Mouse (Mus musculus) left cerebral cortex, postnatal 4 days (tissue): Measurements from ENCODE around the gene Fndc5. TPM values are rescaled to one million over a fixed set of nuclear protein-coding genes. Genes with fewer than 3 reads are reported as not detected.

Experiments used
- DNase-seq: peaks from one replicate; pipeline ENCODE4 v3.0.0-alpha.2; 2022
- intact Hi-C: fragments of 180-260 bp; cut with DNase I; formaldehyde crosslinking; loops from one replicate; pipeline ENCODE4 v1.15.1; 2025
- total RNA-seq, 2 experiments: library from RNA; stranded (reverse); gene quantifications; 2 replicates each; pipeline ENCODE4 v1.2.3; 2021

Gene Fndc5
- total RNA-seq, 2 experiments from 2014 or later, result 16.4 to 18.0 TPM

DNA sequence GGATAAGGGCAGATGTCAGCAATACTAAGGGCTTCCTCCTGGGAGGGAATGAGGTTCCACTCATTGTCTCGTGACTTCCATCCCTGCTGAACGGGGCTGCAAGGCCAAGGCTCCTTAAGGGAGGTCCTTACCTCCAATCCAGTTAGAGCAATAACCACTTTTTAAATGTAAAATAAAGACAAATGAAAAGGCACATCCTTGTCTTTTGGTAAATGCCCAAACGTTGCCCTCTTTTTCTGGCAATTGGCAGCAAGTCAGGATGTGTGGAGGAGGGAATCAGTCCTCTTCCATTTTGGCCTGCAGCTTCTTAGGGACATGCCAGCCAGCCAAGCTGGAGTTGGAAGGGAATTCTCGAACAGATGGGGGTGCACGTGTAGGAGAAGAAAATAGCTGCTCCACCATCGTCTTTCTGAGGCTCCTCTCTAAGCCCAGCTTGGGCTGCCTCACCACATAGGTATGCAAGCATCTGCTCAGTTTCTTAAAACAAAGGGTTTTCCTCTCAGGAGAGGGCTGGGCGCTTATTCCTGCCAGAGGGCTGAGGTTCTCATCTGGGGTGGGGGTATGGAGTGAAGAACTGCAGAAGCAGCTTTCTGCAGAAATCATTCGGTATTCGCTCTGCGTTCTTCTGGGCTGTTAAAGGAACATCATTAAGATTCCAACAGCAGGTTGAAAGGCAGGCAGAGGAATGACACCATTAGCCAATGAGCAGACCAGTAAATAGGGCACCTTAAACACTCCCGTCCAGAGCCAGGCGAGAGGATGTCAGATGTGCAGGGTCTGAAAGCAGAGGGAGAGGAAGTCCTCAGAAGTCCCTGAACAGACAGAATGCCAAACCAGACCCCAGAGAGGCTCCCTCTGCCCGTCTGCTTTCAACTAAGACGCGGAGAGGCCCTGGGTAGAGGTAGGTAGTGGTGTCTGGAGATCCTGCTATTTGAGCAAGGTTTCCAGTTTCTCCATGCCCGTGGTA, 7.9 kb downstream of the Fndc5 start:
- peak; percentile 84 for DNase-seq
- intact Hi-C loops, result no loop called here

DNA sequence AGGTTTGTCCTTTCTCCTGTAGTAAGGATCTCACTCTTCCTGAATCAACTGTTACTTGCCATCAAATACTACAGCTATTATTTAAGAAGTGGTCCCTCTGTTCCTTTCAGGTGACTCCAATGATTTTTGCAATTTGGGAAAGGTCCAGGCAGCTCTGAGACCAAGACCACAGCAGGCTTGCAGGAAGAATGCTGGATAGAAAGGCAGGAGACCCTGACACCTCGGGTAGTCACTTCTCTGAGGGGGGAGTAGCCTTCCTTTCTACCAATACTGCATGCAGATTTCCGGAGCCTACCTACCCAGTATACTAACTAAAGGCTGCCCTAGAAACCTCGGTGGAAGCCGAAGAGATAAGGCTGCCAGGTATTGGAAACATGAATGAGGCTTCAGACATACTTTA, 8.6 kb downstream of the Fndc5 start:
- intact Hi-C loops, result no loop called here
- DNase-seq, result no peak

DNA sequence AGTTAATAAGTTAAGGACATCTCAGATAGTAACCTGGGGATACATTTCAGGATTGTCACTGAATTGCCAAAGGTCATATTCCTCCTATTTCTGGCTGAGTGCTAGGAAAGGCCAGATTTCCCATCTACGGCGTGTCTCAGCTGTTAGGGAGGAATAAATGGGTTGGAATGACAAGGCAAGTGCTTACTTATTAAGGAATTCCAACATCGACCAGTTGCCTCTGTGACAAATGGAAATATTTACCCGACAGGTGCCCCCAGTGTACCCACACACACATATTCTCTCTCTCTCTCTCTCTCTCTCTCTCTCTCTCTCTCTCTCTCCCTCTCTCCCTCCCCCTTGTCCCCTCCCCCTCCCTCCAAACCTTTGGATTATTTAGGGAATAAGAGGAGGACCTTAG, 9.1 kb downstream of the Fndc5 start:
- DNase-seq, result no peak
- intact Hi-C loops, result no loop called here

DNA sequence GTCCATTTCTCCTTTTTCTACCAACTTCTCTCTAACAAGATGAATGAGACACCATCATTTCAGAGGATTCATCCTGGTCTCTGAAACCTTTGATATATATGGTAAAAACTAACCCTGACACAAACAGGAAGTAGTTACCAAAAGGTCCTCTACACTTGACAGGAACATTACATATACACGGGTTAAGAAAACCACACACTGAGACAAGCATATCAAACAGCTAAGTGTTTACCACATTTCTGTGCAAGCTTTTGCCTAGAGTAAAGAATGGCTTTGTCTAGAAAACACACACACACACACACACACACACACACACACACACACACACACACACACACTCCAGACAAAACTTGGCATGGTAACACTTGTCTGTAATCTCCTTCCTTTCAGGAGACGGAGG, 9.6 kb downstream of the Fndc5 start:
- intact Hi-C loops, result no loop called here
- no peak for DNase-seq

DNA sequence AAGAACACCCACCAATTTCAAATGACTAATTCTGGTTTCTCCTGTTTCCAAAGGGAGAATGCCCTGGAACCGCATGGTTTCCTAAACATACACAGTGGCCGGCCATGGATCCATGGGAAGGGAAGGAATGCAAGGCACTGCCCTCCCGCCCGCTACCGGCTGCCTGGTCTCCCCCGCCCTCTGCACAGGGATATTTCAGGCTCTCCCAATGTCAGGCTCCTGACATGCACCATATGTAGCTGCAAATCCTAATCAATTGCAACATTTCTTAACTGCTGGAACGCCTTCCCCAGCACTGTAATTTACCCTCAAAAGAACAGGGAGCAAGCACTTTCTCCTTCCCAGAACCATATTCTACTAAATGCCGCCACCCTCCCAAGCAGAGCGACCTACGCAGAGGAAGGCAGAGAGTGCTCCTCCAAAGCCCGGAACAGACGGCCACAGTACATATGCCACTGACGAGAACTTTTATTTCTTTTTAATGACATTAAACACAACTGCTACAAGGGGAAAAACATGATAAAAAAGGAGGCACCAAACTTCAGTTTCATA, 10.8 kb downstream of the Fndc5 start:
- DNase-seq, result no peak
- intact Hi-C loops, result no loop called here

DNA sequence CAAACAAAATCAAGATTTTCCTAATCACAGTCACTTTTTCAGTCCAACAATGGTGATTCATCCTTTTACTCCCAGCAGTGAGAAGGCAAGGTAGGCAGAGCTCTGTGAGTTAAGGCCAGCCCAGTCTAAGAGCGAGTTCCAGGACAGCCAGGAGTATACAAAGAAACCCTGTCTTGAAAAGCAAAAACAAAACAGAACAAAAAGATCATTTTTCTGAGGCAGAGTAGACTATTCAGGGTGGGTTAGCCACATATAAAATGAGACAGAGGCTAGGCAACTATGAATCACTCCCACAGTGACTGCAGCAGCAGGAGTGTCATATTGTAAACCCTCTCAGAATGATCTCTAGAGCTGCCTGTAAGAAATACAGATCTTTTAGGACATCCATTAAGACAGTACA, 12.5 kb downstream of the Fndc5 start:
- intact Hi-C loops, result no loop called here
- no peak for DNase-seq

DNA sequence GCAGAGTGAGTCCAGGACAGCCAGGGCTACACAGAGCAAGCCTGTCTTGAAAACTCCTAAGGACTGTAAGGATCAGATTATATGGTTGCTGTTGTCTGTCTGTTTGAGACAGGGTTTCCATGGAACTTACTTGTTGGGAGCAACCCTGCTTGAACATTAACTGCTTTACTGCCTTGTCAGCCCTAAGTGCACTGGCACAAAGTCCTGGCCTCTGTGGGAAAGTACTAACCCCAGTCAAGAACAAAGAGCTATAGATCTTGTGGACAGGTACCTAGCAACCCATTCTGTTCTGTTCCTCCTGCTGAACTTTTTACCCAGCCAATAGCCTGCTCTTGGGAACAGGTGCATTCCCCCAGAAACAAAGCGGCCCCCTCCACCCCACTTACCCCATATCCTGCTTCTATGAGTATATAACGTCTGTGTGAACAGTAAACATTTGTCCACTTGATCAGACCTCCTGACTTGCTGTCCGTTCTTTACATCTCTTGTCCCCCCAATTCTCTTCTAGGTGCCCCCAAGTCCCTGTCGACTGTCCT, 14.5 kb downstream of the Fndc5 start:
- intact Hi-C loops, result no loop called here

DNA sequence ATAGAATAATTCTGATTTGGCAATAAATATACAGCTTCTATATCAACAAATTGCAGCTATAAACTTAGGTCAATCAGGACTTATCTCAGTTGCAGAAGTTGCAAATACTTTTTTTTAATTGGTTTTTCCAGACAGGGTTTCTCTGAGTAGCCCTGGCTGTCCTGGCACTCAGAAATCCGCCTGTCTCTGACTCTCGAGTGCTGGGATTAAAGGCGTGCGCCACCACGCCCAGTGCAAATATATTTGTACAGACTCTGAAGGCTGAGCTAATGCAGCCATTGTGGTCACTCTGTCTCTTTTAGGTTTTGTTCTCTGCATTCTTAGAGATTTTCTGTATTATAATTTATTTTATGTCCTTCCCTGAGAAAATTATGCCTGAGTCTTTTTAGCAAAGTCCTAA, 20.7 kb downstream of the Fndc5 start:
- no peak for DNase-seq
- intact Hi-C loops, result no loop called here

More for the DNA sequence above, 14.5 kb downstream of the Fndc5 start:
- no peak for DNase-seq

DNA sequence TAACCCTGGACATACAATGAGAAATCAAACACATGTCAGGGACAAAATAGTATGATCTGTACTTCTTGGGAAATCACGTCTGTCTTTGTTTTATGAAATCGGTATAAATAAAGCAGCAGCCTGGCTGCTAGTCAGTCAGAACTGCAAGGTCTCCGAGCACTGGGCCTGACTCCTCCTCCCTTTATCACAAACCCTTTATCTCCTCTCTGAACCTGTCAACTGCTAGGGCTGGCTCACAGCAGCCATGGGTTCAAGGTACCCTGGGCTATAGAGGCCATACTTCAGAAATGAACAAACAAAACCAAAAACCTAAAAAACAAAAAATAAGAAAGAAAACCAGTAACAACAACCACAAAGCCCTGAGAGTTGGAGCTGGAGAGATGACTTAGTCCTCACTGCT, 21.8 kb downstream of the Fndc5 start:
- intact Hi-C loops, result no loop called here

DNA sequence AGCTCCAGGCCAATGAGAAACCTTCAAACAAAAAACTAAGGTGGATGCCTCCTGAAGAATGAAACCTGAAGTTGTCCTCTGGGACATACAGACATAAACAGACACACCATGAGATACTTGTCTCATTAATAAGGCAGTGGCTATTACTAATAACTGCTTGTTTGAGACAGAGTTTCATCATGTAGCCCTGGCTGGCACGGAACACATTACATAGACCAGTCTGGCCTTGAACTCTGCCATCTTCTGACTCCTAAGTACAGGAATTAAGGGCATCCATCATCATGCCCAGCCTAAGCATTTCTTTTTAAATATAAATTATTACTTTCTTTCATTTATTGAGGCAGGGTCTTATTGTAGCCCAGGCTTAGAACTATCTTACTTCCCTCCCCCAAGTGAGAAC, 24.3 kb downstream of the Fndc5 start:
- no peak for DNase-seq
- intact Hi-C loops, result no loop called here

More for the DNA sequence above, 21.8 kb downstream of the Fndc5 start:
- DNase-seq, result no peak

DNA sequence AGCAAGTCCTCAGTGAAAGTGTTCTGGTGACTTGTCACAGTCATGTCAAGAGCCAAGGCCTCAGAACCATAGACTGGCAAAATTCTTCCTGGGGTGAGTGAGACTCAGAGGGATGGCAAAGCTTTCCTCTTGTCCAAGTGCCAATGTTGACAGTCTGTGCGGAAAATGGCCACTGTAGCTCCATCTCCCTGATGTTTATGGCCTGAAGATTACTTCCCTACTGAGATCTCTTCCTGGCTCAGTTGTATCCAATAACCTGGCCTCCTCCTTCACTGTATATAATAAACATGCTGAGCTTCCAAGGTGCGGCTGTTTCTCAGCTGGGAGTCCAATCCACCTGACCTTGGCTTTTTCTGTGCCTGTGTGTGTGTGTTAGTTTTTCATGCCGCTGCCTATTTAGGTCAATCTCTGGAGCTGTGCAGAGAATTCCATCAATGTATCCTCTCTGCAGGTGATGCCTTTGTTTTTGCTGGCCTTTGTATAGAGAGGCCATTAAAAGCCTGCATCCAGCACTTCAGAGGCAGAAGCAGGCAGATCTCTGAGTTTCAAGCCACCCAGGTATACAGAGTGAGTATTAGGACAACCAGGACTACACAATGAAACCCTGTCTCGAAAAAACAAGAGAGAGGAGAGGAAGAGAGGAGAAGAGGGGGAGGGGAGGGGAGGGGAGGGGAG, 24.9 kb downstream of the Fndc5 start:
- DNase-seq, result no peak
- intact Hi-C loops, result no loop called here

DNA sequence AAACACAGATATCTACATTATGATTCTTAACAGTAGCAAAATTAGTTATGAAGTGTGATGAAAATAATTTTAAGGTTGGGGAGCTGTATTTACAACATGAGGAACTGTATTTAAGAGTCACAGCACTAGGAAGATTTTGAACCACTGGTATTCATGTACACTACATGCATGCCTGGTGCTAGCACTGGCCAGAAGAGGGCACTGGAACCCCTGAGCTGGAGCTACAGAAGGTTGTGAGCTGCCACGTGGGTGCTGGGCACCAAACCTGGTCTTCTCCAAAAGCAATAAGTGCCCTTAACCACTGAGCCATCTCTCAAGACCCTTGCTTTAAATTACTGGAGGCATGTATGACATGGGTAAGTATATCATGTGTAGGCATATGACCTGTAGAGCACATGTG, 35.7 kb downstream of the Fndc5 start:
- intact Hi-C loops, result no loop called here
- no peak for DNase-seq

DNA sequence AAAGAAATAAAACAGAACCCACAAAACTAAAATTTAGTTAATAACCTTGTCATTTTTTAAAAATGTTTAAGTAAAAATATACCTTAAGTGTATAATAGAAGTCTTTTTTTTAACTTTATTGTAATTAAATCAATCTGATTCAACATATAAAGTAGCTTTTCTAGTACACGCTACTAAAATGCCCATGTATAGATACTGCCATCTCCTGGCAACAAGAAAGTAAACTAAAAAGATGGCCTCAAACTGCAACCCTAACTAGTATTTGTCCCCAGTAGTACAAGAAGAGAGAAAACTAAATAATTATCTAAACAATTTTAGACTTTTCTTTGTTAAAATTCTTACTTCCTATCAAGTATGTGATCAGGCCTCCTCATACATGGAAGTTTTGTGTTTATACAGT, 42.8 kb downstream of the Fndc5 start:
- intact Hi-C loops, result no loop called here
- DNase-seq, result no peak

DNA sequence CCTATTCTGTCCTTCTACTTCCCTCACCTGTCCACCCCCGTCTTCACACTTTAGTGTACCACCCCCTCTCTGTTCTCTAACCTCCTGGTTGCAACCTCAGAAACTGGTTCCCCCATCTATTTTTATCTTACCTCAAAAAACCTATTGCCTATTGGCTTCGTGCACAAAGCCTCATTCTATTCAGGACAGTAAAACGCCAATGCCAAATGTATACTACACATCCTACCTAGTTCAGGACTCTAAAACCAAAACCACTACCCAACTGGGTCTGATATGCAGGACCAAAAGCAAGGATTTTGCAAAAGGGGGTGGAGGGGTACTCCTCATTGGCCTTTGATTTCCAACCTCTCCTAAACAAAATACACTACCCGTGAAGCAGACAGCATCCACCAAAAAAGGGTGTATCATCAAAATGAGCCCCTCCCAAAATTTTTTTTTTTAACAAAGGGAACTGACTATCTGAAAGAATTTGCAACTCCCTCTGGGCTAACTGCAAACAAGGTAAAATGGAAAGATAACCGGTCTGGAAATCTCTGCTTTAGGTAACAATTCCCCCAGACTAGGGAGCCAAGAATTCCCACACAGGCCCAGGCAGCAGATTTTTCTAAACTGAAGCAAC, 51.4 kb downstream of the Fndc5 start:
- DNase-seq, result no peak
- intact Hi-C loops, result no loop called here

DNA sequence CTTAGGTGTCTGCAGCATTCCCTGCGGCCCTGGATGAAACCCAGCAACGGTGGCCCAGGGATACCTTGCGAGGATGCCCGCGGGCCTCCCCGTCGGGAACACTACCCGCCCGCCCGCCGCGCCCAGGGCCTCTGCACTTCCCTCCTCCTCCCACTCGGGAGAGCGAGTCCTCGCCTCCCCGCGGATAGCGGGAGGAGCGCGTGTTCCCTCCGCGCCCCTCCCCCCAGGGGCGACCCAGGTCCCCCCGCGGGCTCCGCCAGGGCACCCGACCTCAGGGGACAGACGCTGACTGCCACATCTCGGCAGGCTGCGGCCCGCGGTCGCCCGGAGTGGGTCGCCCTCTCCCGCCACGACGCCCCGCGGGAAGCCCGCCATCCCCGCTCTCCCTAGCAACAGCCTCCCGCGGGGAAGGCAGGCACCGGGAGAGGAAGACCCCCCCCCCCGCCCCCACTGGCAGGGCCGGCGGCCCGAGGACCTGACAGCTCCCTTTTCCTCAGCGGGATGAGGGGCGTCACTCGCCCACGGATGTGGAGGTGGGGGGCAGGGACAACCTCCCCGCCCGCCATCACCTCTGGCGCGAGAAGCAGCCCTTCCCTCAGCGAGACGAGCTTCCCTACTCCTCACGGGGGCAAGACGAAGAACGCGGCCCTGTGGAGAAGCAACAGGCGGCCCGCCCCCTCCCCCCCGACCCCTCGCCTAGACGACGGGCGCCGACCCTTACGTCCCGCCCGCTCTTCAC, 52.2 kb downstream of the Fndc5 start:
- no peak for DNase-seq
- intact Hi-C loops, result no loop called here

DNA sequence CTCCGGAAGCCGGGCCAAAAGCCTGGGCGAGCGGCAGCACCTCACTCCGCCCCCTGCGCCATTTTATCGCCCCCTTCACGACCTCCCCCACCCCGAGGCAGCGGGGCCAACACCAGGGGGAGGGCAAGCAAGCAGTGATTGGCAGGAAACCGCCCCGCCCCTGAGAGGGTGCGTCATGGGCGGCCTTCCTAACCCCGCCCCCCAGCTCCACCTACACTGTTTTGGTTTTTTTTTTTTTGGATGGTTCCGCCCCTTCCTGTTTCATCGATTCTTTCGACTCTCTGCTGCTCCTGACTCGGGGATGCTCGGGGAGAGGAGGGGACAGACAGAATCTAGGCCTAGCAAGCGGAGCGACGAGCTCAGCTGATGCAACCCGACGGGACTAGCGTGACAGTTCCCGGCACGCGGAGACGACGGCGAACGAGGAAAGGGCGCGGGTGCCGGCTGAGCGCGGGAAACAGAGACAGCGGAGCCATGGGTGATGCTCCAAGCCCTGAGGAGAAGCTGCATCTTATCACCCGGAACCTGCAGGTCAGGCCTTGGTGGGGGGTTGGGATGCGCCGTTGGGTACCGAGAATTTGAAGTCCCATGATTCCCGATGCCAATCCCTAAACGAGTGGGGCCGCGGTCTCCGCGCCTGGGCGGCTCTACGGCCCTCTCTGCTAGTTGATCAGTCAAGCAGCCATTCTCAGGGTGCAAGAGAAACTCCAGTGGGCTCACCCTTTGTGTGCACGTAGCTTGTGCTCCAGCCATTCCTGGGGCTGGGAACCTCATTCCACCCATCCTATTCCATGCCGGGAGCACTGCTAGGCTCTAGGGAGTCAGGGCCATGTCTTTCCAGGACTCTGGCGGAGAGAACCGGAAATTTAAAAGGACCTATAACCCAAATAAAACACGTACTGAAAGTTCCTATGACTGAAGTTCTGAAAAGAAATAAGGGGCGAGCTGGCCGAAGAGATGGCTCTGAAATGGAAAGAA, 53.0 kb downstream of the Fndc5 start, which contains the start of the genes S100pbp and Yars:
S100pbp (minus strand) TSS at position 186 of the 978 bp plus-strand sequence.
Yars (plus strand) TSS at position 219 of the 978 bp plus-strand sequence.
- DNase-seq, result peak; percentile 99
- intact Hi-C loops, result no loop called here

DNA sequence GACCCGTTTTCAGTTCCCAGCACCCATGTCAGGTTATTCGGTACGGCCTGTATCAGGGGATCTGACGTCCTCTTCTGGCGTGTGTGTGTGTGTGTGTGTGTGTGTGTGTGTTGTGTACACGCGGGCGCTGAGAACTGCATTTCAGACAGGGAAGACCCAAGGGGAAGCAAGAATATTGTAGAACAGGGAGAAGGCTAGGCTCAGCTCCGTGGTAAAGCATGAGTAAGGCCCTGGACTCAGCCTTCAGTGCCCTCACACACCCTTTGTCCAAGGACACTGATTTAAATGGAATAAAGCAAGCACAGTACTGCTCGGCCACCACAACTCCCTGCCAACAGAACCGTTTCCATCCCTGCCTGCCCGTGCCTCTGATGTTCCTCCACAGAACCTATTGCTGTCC, 53.7 kb downstream of the Fndc5 start:
- intact Hi-C loops, result no loop called here
- DNase-seq, result no peak

DNA sequence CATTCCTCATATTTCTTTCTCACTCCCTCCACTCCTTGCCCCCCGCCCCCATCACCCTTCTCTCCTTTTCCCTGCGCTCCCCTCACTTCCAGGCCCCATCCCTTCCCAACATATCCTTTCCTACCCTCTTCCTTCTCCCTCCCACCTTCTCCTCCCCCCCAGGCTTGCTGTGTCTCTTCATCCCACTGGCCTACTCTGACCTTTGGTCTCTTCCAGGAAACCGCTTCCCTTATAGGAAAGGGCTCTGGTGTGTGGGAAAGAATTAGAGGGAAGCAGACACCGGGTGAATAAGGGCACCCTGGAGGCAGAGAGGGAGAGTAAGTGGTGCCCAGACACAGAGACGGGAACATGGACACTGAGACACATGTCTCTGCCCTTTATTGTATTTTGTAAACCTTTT, 54.9 kb downstream of the Fndc5 start:
- intact Hi-C loops, result no loop called here
- no peak for DNase-seq
